Mouse (Mus musculus) ES-E14 (cell line): ENCODE data around the gene Clec2d. TPM values are rescaled to one million over a fixed set of nuclear protein-coding genes. Genes with fewer than 3 reads are reported as not detected.

Source experiments
- DNase-seq: peaks from one replicate; pipeline ENCODE4 v3.0.0-alpha.2; 2013; ENCODE audit warnings: low read depth, low spot score
- H3K27ac ChIP-seq: 2 replicates; pipeline ENCODE4 v1.5.1; 2012; ENCODE audit warnings: low read depth, mild to moderate bottlenecking, low read length, moderate library complexity, mixed read lengths; ENCODE audit not compliant: poor library complexity, insufficient read depth, severe bottlenecking
- H3K36me3 ChIP-seq: 2 replicates; pipeline ENCODE4 v1.6.1; 2012; ENCODE audit warnings: mild to moderate bottlenecking, low read length, moderate library complexity, mixed read lengths; ENCODE audit not compliant: control insufficient read depth, poor library complexity, insufficient read depth, severe bottlenecking
- H3K4me1 ChIP-seq, 2 experiments: fragments of 150-350 bp in 1 of 2; sonication (generic) in 1 of 2; 2 replicates each; pipeline ENCODE4 v1.6.1; 2012; ENCODE audit warnings: low read length in 2 of 2, mild to moderate bottlenecking in 1 of 2, mixed read lengths in 1 of 2; ENCODE audit not compliant: control insufficient read depth in 2 of 2, insufficient read depth in 2 of 2, poor library complexity in 1 of 2
- H3K4me3 ChIP-seq, 2 experiments: fragments of 150-350 bp in 1 of 2; sonication (generic) in 1 of 2; 2 replicates each; pipeline ENCODE4 v1.5.1; 2012; ENCODE audit warnings: low read length in 2 of 2, low read depth in 1 of 2, mild to moderate bottlenecking in 1 of 2, mixed read lengths in 1 of 2; ENCODE audit not compliant: insufficient read depth in 1 of 2, poor library complexity in 1 of 2, severe bottlenecking in 1 of 2
- H3K9ac ChIP-seq: 2 replicates; pipeline ENCODE4 v1.6.1; 2012; ENCODE audit warnings: low read depth, mild to moderate bottlenecking, low read length, mixed read lengths; ENCODE audit not compliant: poor library complexity, insufficient read depth, severe bottlenecking
- H3K9me3 ChIP-seq: fragments of 150-350 bp; sonication (generic); 2 replicates; pipeline ENCODE4 v1.6.1; 2012; ENCODE audit warnings: low read depth, mild to moderate bottlenecking, low read length; ENCODE audit not compliant: control insufficient read depth, insufficient read depth
- CHD2 ChIP-seq: IDR thresholded peaks from 2 replicates; pipeline ENCODE4 v1.6.1; 2014; ENCODE audit warnings: mild to moderate bottlenecking, low read depth, low read length, inconsistent platforms
- HCFC1 ChIP-seq: IDR thresholded peaks from 2 replicates; pipeline ENCODE4 v1.6.1; 2012; ENCODE audit warnings: low read length, inconsistent platforms, borderline replicate concordance; ENCODE audit not compliant: insufficient read depth
- MAFK ChIP-seq: IDR thresholded peaks from 2 replicates; pipeline ENCODE4 v1.6.1; 2014; ENCODE audit warnings: mild to moderate bottlenecking, low read depth, low read length, inconsistent platforms; ENCODE audit not compliant: insufficient read depth
- ZC3H11A ChIP-seq: IDR thresholded peaks from 2 replicates; pipeline ENCODE4 v1.6.1; 2012; ENCODE audit warnings: low read depth, mild to moderate bottlenecking, inconsistent platforms, low read length, borderline replicate concordance
- ZNF384 ChIP-seq: IDR thresholded peaks from 2 replicates; pipeline ENCODE4 v1.6.1; 2012; ENCODE audit warnings: low read depth, low read length, inconsistent platforms
- in situ Hi-C, 2 experiments: fragments of 600-800 bp; cut with MboI; formaldehyde crosslinking; loops; one replicate each; pipeline ENCODE4 v1.15.1; 2025; ENCODE audit warnings: low sequenced_read_pairs in 2 of 2, inconsistent platforms in 1 of 2; ENCODE audit not compliant: unreplicated experiment in 2 of 2
- total RNA-seq: library from RNA; depleted of rRNA; stranded (reverse); fragments of 300-350 nt; gene quantifications from 2 replicates; pipeline ENCODE4 v1.2.3, GENCODE M21; 2012

The Clec2d gene
- total RNA-seq, 1 experiment, result 0.40 TPM

- no peak for TF ChIP-seq ZNF384
- TF ChIP-seq ZC3H11A, result no peak
- TF ChIP-seq CHD2, result no peak
- TF ChIP-seq MAFK, result no peak
- no peak for TF ChIP-seq HCFC1
- in situ Hi-C loops, result no loop called here
- Histone ChIP-seq H3K9me3 (no peaks in the 10 kb centered on the region), H3K4me3 (no peak overlapping the region), H3K4me1 (peaks cover 2 to 9% of the 10 kb centered on the region in 2 experiments; a peak in 1 of 4 replicates), H3K27ac (no peak overlapping the region), H3K9ac (no peak overlapping the region), H3K36me3 (no peaks in the 10 kb centered on the region)
- DNase-seq, result no peak
These were observed 51.8 kb downstream of the Clec2d start for GRCm38 (mm10) chr6:129232005-129232841.

- Histone ChIP-seq H3K4me1 (peaks cover 2 to 9% of the 10 kb centered on the region in 2 experiments; a peak in 1 of 4 replicates), H3K9ac (no peak overlapping the region), H3K36me3 (no peaks in the 10 kb centered on the region), H3K4me3 (no peak overlapping the region), H3K27ac (no peak overlapping the region), H3K9me3 (no peaks in the 10 kb centered on the region)
- no peak for DNase-seq
- TF ChIP-seq ZC3H11A (no peak), ZNF384 (no peak), CHD2 (no peak), MAFK (no peak), HCFC1 (no peak)
- in situ Hi-C loops, result no loop called here
These were observed 52.4 kb downstream of the Clec2d start for GRCm38 (mm10) chr6:129232842-129233205.

- Histone ChIP-seq H3K4me3 (no peak overlapping the region), H3K9me3 (no peaks in the 10 kb centered on the region), H3K9ac (no peak overlapping the region), H3K36me3 (no peaks in the 10 kb centered on the region), H3K27ac (no peak overlapping the region), H3K4me1 (peaks cover 2 to 11% of the 10 kb centered on the region in 2 experiments; a peak in 2 of 4 replicates)
- in situ Hi-C loops, result no loop called here
- no peak for DNase-seq
- TF ChIP-seq MAFK, result no peak
- TF ChIP-seq CHD2, result no peak
- TF ChIP-seq ZNF384, result no peak
- no peak for TF ChIP-seq HCFC1
- no peak for TF ChIP-seq ZC3H11A
These were observed 53.0 kb downstream of the Clec2d start for GRCm38 (mm10) chr6:129233366-129233954.

GRCm38 (mm10) chr6:129233955-129234369, 53.5 kb downstream of the Clec2d start:
- no peaks in the 10 kb centered on the region for H3K9me3 ChIP-seq
- no peak overlapping the region for H3K9ac ChIP-seq
- H3K36me3 ChIP-seq, result no peaks in the 10 kb centered on the region
- peaks cover 2 to 11% of the 10 kb centered on the region in 2 experiments; a peak in 2 of 4 replicates for H3K4me1 ChIP-seq
- in situ Hi-C loops, result no loop called here
- H3K27ac ChIP-seq, result no peak overlapping the region
- DNase-seq, result no peak
- no peak overlapping the region for H3K4me3 ChIP-seq
- TF ChIP-seq CHD2, result no peak
- no peak for TF ChIP-seq MAFK
- no peak for TF ChIP-seq ZC3H11A
- no peak for TF ChIP-seq HCFC1
- no peak for TF ChIP-seq ZNF384
